Mouse (Mus musculus) midbrain, embryonic 10.5 days (tissue): ENCODE results near the gene Stac3. TPM values are rescaled to one million over a fixed set of nuclear protein-coding genes. Genes with fewer than 3 reads are reported as not detected.

Experiments used
- DNase-seq: peaks from one replicate; pipeline ENCODE4 v3.0.0-alpha.2; 2017; ENCODE audit warnings: low spot score
- H3K27ac ChIP-seq: fragments of 300-500 bp; sonication (generic); replicated peaks from 2 replicates; pipeline ENCODE4 v1.5.1; 2016; ENCODE audit warnings: mild to moderate bottlenecking
- H3K27me3 ChIP-seq: fragments of 300-500 bp; sonication (generic); 2 replicates; pipeline ENCODE4 v1.6.1; 2016; ENCODE audit warnings: low read depth, mild to moderate bottlenecking; ENCODE audit not compliant: poor library complexity, severe bottlenecking
- H3K36me3 ChIP-seq: fragments of 300-500 bp; sonication (generic); 2 replicates; pipeline ENCODE4 v1.6.1; 2016; ENCODE audit warnings: mild to moderate bottlenecking, moderate library complexity
- H3K4me1 ChIP-seq: fragments of 300-500 bp; sonication (generic); 2 replicates; pipeline ENCODE4 v1.6.1; 2016
- H3K4me3 ChIP-seq: fragments of 300-500 bp; sonication (generic); 2 replicates; pipeline ENCODE4 v1.5.1; 2016; ENCODE audit warnings: mild to moderate bottlenecking, moderate library complexity
- H3K9me3 ChIP-seq: fragments of 300-500 bp; sonication (generic); replicated peaks from 2 replicates; pipeline ENCODE4 v1.6.1; 2016; ENCODE audit warnings: mild to moderate bottlenecking
- WGBS: fragments of 180-500 bp; shearing (Covaris S2); methylation state at CpG from one replicate; pipeline ENCODE4 v1.1.7; 2016; 5-methylcytosine and 5-hydroxymethylcytosine counted together
- polyA plus RNA-seq: library from polyadenylated mRNA; unstranded; fragments of >200 nt; fragmentation: Nextera tagmentation; extraction: Ambion mirVana; gene quantifications from 2 replicates; pipeline ENCODE4 v1.2.1, GENCODE M21; 2016

Stac3 gene
- polyA plus RNA-seq, result 0.52 and 0.62 TPM in 2 replicates

- Histone ChIP-seq H3K9me3 (no peaks in the 10 kb centered on the region), H3K27me3 (peaks cover 8% of the 10 kb centered on the region; the same call in 1 of the 2 replicates), H3K4me1 (no peaks in the 10 kb centered on the region), H3K4me3 (no peak within 1 kb of the TSS), H3K27ac (no peak within 1 kb of the TSS), H3K36me3 (peaks cover 44% of the 10 kb centered on the region)
- WGBS, result 83% methylated on average over 13 of the region's 13 CpGs
- no peak for DNase-seq
Observed at GRCm38 (mm10) chr10:127500894-127501893, at the start of gene Stac3. Stac3 (plus strand) TSS chr10:127501686.

- H3K36me3 ChIP-seq, result peaks cover 71% of the 10 kb centered on the region
Observed at GRCm38 (mm10) chr10:127453701-127454100, 47.8 kb upstream of the Stac3 start.

GRCm38 (mm10) chr10:127462411-127463096 is 38.9 kb upstream of the Stac3 start:
- Histone ChIP-seq H3K4me1 (peaks cover 9% of the 10 kb centered on the region; the same call in 1 of the 2 replicates), H3K36me3 (peaks cover 85% of the 10 kb centered on the region), H3K9me3 (no peaks in the 10 kb centered on the region), H3K4me3 (no peak overlapping the region), H3K27ac (no peak overlapping the region), H3K27me3 (no peaks in the 10 kb centered on the region)
- DNase-seq, result no peak
- WGBS, result 69% methylated on average over 5 of the region's 5 CpGs

More at GRCm38 (mm10) chr10:127453701-127454100, 47.8 kb upstream of the Stac3 start:
- DNase-seq, result no peak
- H3K4me3 ChIP-seq, result no peak overlapping the region
- H3K27me3 ChIP-seq, result no peaks in the 10 kb centered on the region
- no peaks in the 10 kb centered on the region for H3K4me1 ChIP-seq
- no peaks in the 10 kb centered on the region for H3K9me3 ChIP-seq
- no peak overlapping the region for H3K27ac ChIP-seq
- WGBS, result 95% methylated on average over 1 of the region's 1 CpGs

- Histone ChIP-seq H3K9me3 (no peaks in the 10 kb centered on the region), H3K36me3 (peaks cover 65% of the 10 kb centered on the region)
- whole genome bisulfite sequencing, result 73% methylated on average over 15 of the region's 15 CpGs
Observed at GRCm38 (mm10) chr10:127471281-127471988, 30.1 kb upstream of the Stac3 start.

GRCm38 (mm10) chr10:127472722-127473121 is 28.8 kb upstream of the Stac3 start:
- WGBS, result 89% methylated on average over 9 of the region's 9 CpGs
- Histone ChIP-seq H3K36me3 (peaks cover 69% of the 10 kb centered on the region), H3K27ac (no peak overlapping the region)

More at GRCm38 (mm10) chr10:127471281-127471988, 30.1 kb upstream of the Stac3 start:
- Histone ChIP-seq H3K4me1 (peaks cover 5% of the 10 kb centered on the region; the same call in 1 of the 2 replicates), H3K27me3 (no peaks in the 10 kb centered on the region), H3K27ac (no peak overlapping the region), H3K4me3 (no peak overlapping the region)
- DNase-seq, result no peak

GRCm38 (mm10) chr10:127475175-127475574 is 26.3 kb upstream of the Stac3 start:
- Histone ChIP-seq H3K4me3 (no peak overlapping the region), H3K4me1 (peaks cover 5% of the 10 kb centered on the region; the same call in 1 of the 2 replicates), H3K27me3 (no peaks in the 10 kb centered on the region), H3K9me3 (no peaks in the 10 kb centered on the region), H3K27ac (no peak overlapping the region), H3K36me3 (peaks cover 69% of the 10 kb centered on the region)
- DNase-seq, result no peak
- WGBS, result 95% methylated on average over 4 of the region's 4 CpGs

More at GRCm38 (mm10) chr10:127472722-127473121, 28.8 kb upstream of the Stac3 start:
- Histone ChIP-seq H3K9me3 (no peaks in the 10 kb centered on the region), H3K4me3 (no peak overlapping the region), H3K27me3 (no peaks in the 10 kb centered on the region), H3K4me1 (peaks cover 5% of the 10 kb centered on the region; the same call in 1 of the 2 replicates)
- no peak for DNase-seq

GRCm38 (mm10) chr10:127476541-127476940 is 24.9 kb upstream of the Stac3 start:
- WGBS, result 76% methylated on average over 3 of the region's 3 CpGs
- H3K4me1 ChIP-seq, result 0 out of 2 replicates have a peak, but pooled peaks cover under 1% of the 10 kb centered on the region
- no peak for DNase-seq

GRCm38 (mm10) chr10:127477301-127477700 is 24.2 kb upstream of the Stac3 start:
- no peak overlapping the region for H3K4me3 ChIP-seq
- H3K27me3 ChIP-seq, result no peaks in the 10 kb centered on the region
- no peak for DNase-seq
- H3K36me3 ChIP-seq, result peaks cover 60% of the 10 kb centered on the region
- H3K27ac ChIP-seq, result no peak overlapping the region
- WGBS, result 88% methylated on average over 7 of the region's 7 CpGs
- no peaks in the 10 kb centered on the region for H3K4me1 ChIP-seq
- no peaks in the 10 kb centered on the region for H3K9me3 ChIP-seq

More at GRCm38 (mm10) chr10:127476541-127476940, 24.9 kb upstream of the Stac3 start:
- Histone ChIP-seq H3K27ac (no peak overlapping the region), H3K4me3 (no peak overlapping the region), H3K36me3 (peaks cover 61% of the 10 kb centered on the region), H3K9me3 (no peaks in the 10 kb centered on the region), H3K27me3 (no peaks in the 10 kb centered on the region)

GRCm38 (mm10) chr10:127479131-127479530 is 22.4 kb upstream of the Stac3 start:
- no peaks in the 10 kb centered on the region for H3K4me1 ChIP-seq
- WGBS, result 96% methylated on average over 4 of the region's 4 CpGs
- no peak for DNase-seq

GRCm38 (mm10) chr10:127480833-127481813 is 20.4 kb upstream of the Stac3 start:
- Histone ChIP-seq H3K4me1 (no peaks in the 10 kb centered on the region), H3K27me3 (no peaks in the 10 kb centered on the region), H3K4me3 (no peak overlapping the region), H3K36me3 (peaks cover 63% of the 10 kb centered on the region), H3K9me3 (no peaks in the 10 kb centered on the region), H3K27ac (no peak overlapping the region)
- no peak for DNase-seq
- 89% methylated on average over 19 of the region's 19 CpGs for WGBS

More at GRCm38 (mm10) chr10:127479131-127479530, 22.4 kb upstream of the Stac3 start:
- no peaks in the 10 kb centered on the region for H3K27me3 ChIP-seq
- no peaks in the 10 kb centered on the region for H3K9me3 ChIP-seq
- no peak overlapping the region for H3K27ac ChIP-seq
- H3K4me3 ChIP-seq, result no peak overlapping the region
- H3K36me3 ChIP-seq, result peaks cover 57% of the 10 kb centered on the region

- 94% methylated on average over 10 of the region's 10 CpGs for WGBS
- Histone ChIP-seq H3K9me3 (no peaks in the 10 kb centered on the region), H3K4me3 (no peak overlapping the region), H3K27ac (no peak overlapping the region), H3K27me3 (no peaks in the 10 kb centered on the region), H3K36me3 (peaks cover 72% of the 10 kb centered on the region), H3K4me1 (no peaks in the 10 kb centered on the region)
- no peak for DNase-seq
Observed at GRCm38 (mm10) chr10:127485235-127485634, 16.3 kb upstream of the Stac3 start.
